Mouse (Mus musculus) ovary, postnatal 14 days (tissue): ENCODE data around the gene Acvrl1.
"Not testable (repeated sequence)": the region's sequence is repeated elsewhere in the genome, so short reads cannot be mapped to it uniquely, and the experiment has no call there.

ENCODE experiments used
- DNase-seq: peaks from one replicate; pipeline ENCODE4 v3.0.0; 2022; ENCODE audit warnings: low spot score

Acvrl1 gene

GRCm38 (mm10) chr15:101107906-101108671 is 20.2 kb upstream of the Acvrl1 start:
- no peak for DNase-seq

GRCm38 (mm10) chr15:101113176-101113575 is 15.1 kb upstream of the Acvrl1 start:
- no peak for DNase-seq

- not testable (repeated sequence) for DNase-seq
These were observed 14.5 kb upstream of the Acvrl1 start for GRCm38 (mm10) chr15:101113778-101114177.

GRCm38 (mm10) chr15:101115511-101116110 is 12.7 kb upstream of the Acvrl1 start, which contains the start of gene Ankrd33:
TSS of gene Ankrd33 (plus strand) at chr15:101115755.
- DNase-seq, result no peak

- no peak for DNase-seq
These were observed 9.8 kb upstream of the Acvrl1 start for GRCm38 (mm10) chr15:101118399-101119125.

- DNase-seq, result no peak
These were observed 6.7 kb upstream of the Acvrl1 start for GRCm38 (mm10) chr15:101121411-101122289.

- no peak for DNase-seq
These were observed 6.1 kb upstream of the Acvrl1 start for GRCm38 (mm10) chr15:101122290-101122589.

DNA sequence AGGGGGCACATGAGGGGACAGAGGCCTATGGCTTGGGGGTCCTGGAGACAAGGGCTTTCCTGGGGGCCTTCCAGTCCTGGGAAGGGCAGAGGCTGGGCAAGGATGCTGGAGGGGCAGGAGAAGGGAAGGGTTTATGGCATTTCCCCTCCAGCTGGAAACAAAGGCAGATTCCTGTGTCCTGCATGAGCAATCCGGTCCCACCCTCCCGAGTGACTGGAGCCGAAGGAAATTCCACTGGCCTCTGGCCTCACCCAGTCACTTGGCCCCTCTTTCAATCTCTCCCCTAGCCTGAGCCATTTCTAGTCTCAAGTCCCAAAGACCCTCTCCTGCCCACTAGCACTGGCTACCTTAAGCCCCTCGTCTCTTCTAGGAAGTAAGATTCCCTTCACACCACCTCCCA is 5.1 kb upstream of the Acvrl1 start:
- DNase-seq, result no peak

DNA sequence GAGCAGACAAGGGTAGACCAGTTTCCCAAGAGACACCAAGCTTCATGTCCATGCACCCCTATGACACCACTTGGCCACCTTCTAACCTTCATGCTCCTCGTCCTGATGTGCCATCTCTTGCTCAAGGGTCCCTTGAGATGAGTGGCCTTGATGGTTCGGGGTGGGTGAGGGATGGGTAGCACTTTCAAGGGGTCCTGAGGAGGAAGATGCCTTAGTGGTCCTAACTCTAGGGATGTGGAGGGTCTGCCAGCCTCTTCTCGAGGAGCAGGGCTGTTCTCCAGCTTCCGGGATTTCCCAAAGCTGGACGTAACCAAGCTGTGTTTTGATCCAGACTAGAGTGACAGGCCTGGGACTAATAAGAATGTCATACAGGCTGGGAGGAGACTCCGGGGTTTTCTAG is 2.8 kb upstream of the Acvrl1 start:
- DNase-seq, result no peak

- DNase-seq, result no peak
These were observed 1.3 kb upstream of the Acvrl1 start for GRCm38 (mm10) chr15:101126876-101127544.

- DNase-seq, result no peak
These were observed 1.1 kb downstream of the Acvrl1 start for GRCm38 (mm10) chr15:101129412-101129811.

GRCm38 (mm10) chr15:101131498-101131897 is 3.2 kb downstream of the Acvrl1 start:
- DNase-seq, result no peak

GRCm38 (mm10) chr15:101132041-101132440 is 3.7 kb downstream of the Acvrl1 start:
- no peak for DNase-seq

DNA sequence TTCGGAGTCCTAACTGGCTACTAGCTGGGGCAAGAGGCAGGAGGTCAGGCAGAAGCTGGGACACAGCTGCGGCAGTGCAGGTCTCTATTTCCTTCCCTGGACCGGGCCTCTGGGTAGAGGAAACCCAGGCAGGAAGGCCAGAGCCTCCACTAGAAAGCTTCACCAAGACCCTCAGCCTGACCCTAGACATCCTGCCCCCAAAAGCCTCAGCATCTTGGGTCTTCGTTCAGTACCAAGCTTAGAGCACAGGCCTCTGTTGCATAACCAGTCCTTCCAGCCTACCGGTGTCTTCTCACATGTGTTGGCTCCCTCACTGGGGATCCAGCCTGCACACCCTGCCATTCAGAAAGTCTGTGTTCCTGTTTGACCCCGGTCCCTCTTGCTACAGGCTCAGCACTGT is 4.4 kb downstream of the Acvrl1 start:
- DNase-seq, result no peak

GRCm38 (mm10) chr15:101133993-101134704 is 5.8 kb downstream of the Acvrl1 start:
- DNase-seq, result no peak

GRCm38 (mm10) chr15:101135405-101135804 is 7.1 kb downstream of the Acvrl1 start:
- no peak for DNase-seq

GRCm38 (mm10) chr15:101137455-101137854 is 9.1 kb downstream of the Acvrl1 start:
- no peak for DNase-seq

DNA sequence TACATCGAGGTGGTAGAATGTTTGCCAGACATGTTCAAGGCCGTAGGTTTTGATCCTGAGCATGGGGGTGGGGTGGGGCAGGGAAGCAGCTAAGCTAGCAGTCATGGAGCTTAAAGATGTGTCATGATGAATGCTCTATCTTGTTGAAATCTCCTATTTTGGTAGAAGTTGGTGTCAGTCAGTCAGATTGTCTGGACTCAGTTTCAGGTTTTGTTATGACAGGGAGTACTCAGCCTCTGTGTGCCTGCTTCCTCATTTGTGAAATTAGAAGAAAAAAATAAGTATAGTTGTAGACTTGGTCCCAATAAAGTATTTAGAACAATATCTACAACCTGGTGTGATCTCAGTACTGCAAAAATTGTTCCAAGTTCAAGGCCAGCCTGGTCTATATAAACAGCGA is 10.4 kb downstream of the Acvrl1 start:
- DNase-seq, result no peak

- no peak for DNase-seq
These were observed 11.6 kb downstream of the Acvrl1 start for GRCm38 (mm10) chr15:101139885-101140284.

GRCm38 (mm10) chr15:101140587-101140986 is 12.3 kb downstream of the Acvrl1 start:
- no peak for DNase-seq

- no peak for DNase-seq
These were observed 12.8 kb downstream of the Acvrl1 start for GRCm38 (mm10) chr15:101141061-101141541.
